Mouse (Mus musculus): ENCODE data around the gene Mif. TPM values are rescaled to one million over a fixed set of nuclear protein-coding genes. Genes with fewer than 3 reads are reported as not detected.
A peak's percentile ranks its signal among the peaks of the same experiment; 100 is the strongest.

The Mif gene
- polyA plus RNA-seq, 1 experiment: 614 TPM

- no peak overlapping the region for H3K27ac ChIP-seq (ENCODE audit: insufficient read depth, low read length)
- no peak overlapping the region for H3K4me3 ChIP-seq (ENCODE audit: insufficient read depth, low read length)
- no peaks in the 10 kb centered on the region for H3K4me1 ChIP-seq (ENCODE audit: control insufficient read depth, insufficient read depth, low read length)
- TF ChIP-seq POLR2A (IDR thresholded peaks at IDR 0.05; ENCODE audit: low read depth, low read length) (no peak), CTCF (IDR thresholded peaks at IDR 0.05; ENCODE audit: borderline replicate concordance, insufficient read depth, low read length) (no peak)
These were observed 20.9 kb downstream of the Mif start for GRCm38 (mm10) chr10:75839092-75839491.

GRCm38 (mm10) chr10:75837248-75837759 lies 22.7 kb downstream of the Mif start, which contains the start of gene Gstt2:
Gene Gstt2 (minus strand): TSS chr10:75837424.
- H3K27ac ChIP-seq (ENCODE audit: insufficient read depth, low read length): peak within 1 kb of the TSS; percentile 51
- no peaks in the 10 kb centered on the region for H3K4me1 ChIP-seq (ENCODE audit: control insufficient read depth, insufficient read depth, low read length)
- TF ChIP-seq POLR2A (IDR thresholded peaks at IDR 0.05; ENCODE audit: low read depth, low read length) (peak; percentile 59), CTCF (IDR thresholded peaks at IDR 0.05; ENCODE audit: borderline replicate concordance, insufficient read depth, low read length) (0 out of 2 replicates have a peak, but pooled peaks have one; percentile 7)
- H3K4me3 ChIP-seq (ENCODE audit: insufficient read depth, low read length): peak within 1 kb of the TSS; percentile 37

DNA sequence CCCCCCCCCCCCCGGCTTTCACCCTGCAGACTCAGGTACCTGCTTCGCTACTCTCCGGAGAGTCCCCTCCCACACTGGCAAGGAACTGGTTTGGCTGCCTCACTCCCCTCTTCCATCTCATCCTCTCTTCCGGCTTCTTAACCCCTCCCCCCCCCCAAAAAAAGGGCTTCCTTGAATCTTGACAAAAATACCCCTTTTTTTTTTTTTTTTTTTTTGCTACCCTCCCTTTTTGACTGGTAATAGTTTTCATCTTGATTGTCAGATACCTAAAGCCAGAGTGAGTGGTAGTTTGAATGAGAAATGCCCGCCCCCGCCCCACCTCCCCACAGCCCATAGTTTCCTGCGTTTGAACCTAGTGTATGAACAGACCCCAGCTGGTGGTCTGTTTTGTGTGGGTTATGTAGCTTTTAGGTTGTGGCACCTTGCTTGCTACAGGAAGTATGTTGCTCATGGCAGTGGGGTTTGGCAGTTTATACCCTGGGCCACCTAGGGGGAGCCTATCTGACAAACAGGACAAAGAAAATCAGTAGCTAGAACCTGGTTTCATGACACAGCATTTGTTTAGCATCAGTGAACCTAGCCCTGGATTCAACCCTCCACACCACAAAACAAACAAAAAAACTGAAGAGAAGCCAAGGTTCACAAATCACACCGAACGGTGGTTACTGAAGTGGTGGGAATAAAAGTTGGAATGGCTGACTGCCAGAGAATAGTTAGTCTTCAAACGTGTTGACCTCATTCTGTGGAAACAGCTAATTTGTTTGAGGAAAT lies 24.1 kb downstream of the Mif start:
- TF ChIP-seq POLR2A (IDR thresholded peaks at IDR 0.05; ENCODE audit: low read depth, low read length) (no peak), CTCF (IDR thresholded peaks at IDR 0.05; ENCODE audit: borderline replicate concordance, insufficient read depth, low read length) (no peak)
- no peaks in the 10 kb centered on the region for H3K4me1 ChIP-seq (ENCODE audit: control insufficient read depth, insufficient read depth, low read length)
- H3K4me3 ChIP-seq (ENCODE audit: insufficient read depth, low read length): no peak overlapping the region
- H3K27ac ChIP-seq (ENCODE audit: insufficient read depth, low read length): no peak overlapping the region

GRCm38 (mm10) chr10:75835307-75835706 lies 24.7 kb downstream of the Mif start:
- Histone ChIP-seq H3K27ac (ENCODE audit: insufficient read depth, low read length) (no peak overlapping the region), H3K4me3 (ENCODE audit: insufficient read depth, low read length) (no peak overlapping the region), H3K4me1 (ENCODE audit: control insufficient read depth, insufficient read depth, low read length) (no peaks in the 10 kb centered on the region)
- peak; percentile 40; the same call in 1 of the 2 replicates for TF ChIP-seq POLR2A (IDR thresholded peaks at IDR 0.05; ENCODE audit: low read depth, low read length)
- no peak for TF ChIP-seq CTCF (IDR thresholded peaks at IDR 0.05; ENCODE audit: borderline replicate concordance, insufficient read depth, low read length)

DNA sequence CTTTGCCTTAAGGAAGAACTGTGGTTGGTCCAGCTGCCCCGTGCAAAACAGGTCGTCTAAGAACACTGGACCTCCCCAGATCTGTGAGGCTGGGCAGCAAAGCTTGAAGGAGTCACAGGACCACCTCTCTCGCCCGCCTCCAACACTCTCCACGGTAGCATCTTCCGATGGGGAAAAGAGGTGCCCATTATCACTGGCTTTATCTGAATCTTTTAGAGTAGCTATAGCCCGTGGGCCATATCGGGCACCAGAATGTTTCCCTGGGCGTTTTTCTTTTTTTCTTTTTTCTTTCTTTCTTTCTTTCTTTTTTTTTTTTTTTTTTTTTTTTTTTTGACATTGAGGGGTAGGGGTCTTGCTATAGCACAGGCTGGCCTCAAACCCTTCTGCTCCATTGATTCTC lies 25.3 kb downstream of the Mif start:
- H3K4me1 ChIP-seq (ENCODE audit: control insufficient read depth, insufficient read depth, low read length): no peaks in the 10 kb centered on the region
- H3K27ac ChIP-seq (ENCODE audit: insufficient read depth, low read length): no peak overlapping the region
- TF ChIP-seq POLR2A (IDR thresholded peaks at IDR 0.05; ENCODE audit: low read depth, low read length) (no peak), CTCF (IDR thresholded peaks at IDR 0.05; ENCODE audit: borderline replicate concordance, insufficient read depth, low read length) (no peak)
- 0 out of 2 replicates have a peak overlapping the region, but pooled peaks have one; percentile 2 for H3K4me3 ChIP-seq (ENCODE audit: insufficient read depth, low read length)

DNA sequence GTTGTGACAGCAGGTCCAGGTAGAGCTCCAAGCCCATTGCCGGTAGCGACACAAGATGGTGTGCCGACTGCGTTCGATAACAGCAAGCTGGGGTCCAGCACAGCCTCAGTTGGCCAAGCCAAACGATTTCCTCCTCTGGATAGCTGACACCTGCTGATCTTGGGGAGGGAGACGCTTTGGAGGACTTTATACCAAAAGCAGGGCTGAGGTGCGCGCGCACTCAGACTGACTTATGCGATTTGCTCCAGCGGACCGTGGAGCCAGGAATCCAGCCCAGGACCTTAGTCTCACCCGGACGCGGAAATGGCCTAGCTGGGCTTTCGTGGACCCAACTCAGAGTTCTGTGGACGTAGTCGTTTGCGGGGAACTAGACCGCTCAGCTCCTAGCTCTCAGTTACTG lies 25.8 kb downstream of the Mif start:
- Histone ChIP-seq H3K27ac (ENCODE audit: insufficient read depth, low read length) (no peak overlapping the region), H3K4me3 (ENCODE audit: insufficient read depth, low read length) (peak overlapping the region; percentile 2; the same call in 1 of the 2 replicates), H3K4me1 (ENCODE audit: control insufficient read depth, insufficient read depth, low read length) (no peaks in the 10 kb centered on the region)
- TF ChIP-seq POLR2A (IDR thresholded peaks at IDR 0.05; ENCODE audit: low read depth, low read length) (peak; percentile 36; the same call in 1 of the 2 replicates), CTCF (IDR thresholded peaks at IDR 0.05; ENCODE audit: borderline replicate concordance, insufficient read depth, low read length) (no peak)

DNA sequence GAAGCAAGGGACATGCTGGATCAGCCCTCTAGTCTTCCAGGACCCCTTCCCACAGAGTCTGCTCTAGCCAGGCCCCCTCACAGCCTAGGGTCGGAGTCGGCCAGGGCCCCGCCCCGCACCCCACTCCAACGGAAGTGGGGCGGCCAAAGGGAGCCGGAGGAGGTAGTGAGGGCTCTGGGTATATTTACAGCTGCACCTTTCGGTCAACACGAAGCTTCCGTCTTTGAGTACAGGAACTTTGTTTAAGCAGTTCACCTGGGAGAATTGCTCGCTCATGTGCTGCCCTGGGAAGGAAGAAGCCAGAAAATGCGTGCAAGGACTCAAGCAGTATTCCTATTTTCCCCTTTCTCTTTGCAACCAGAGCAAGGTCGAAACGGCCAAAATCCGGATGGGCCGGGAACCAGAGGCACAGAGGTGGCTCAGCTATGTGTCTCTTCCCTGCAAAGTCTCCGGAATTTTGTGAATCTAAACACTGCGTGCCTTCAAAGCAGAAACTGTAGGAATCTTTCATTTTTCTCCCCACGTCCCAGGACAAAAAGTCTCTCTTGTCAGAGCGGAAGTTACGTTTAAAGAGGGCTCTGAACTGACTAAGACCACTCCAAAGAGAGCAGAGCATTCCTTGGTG lies 26.5 kb downstream of the Mif start:
- H3K4me3 ChIP-seq (ENCODE audit: insufficient read depth, low read length): no peak overlapping the region
- peaks cover 2% of the 10 kb centered on the region; the same call in 1 of the 2 replicates for H3K4me1 ChIP-seq (ENCODE audit: control insufficient read depth, insufficient read depth, low read length)
- TF ChIP-seq CTCF (IDR thresholded peaks at IDR 0.05; ENCODE audit: borderline replicate concordance, insufficient read depth, low read length) (no peak), POLR2A (IDR thresholded peaks at IDR 0.05; ENCODE audit: low read depth, low read length) (no peak)
- H3K27ac ChIP-seq (ENCODE audit: insufficient read depth, low read length): no peak overlapping the region

DNA sequence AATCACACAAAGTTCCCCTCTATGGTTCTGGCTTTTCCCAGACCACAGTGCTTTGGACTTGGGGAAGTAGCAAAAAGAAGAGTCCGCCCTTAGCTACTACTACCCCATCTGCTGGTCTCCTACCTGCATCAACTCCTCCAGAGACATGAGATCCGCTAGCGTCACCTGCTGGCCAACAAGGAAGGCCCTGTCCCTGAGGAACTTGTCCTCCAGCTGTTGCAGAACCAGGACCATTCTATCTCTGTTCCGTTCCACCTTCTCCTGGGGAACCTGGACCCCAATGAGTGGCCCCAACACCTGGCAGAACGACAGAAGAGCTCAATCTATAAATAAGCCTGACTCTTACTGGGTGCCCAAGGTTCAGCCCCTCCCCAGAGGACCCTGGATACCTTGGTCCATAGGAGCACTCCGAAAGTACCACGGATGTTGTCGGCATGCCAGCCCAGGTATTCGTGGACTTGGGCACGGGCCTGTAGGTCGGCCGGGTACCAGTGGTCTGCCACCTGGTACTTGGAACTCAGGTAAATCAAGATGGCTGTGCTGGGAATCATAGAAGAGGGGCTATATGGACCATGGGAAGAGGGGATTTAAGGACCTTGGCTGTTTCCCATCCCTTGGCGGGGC lies 27.7 kb downstream of the Mif start:
- TF ChIP-seq POLR2A (IDR thresholded peaks at IDR 0.05; ENCODE audit: low read depth, low read length) (no peak), CTCF (IDR thresholded peaks at IDR 0.05; ENCODE audit: borderline replicate concordance, insufficient read depth, low read length) (peak; percentile 83; the same call in 1 of the 2 replicates)
- Histone ChIP-seq H3K4me3 (ENCODE audit: insufficient read depth, low read length) (no peak overlapping the region), H3K27ac (ENCODE audit: insufficient read depth, low read length) (no peak overlapping the region), H3K4me1 (ENCODE audit: control insufficient read depth, insufficient read depth, low read length) (peaks cover 6% of the 10 kb centered on the region; the same call in 1 of the 2 replicates)

GRCm38 (mm10) chr10:75830275-75830670 lies 29.8 kb downstream of the Mif start:
- no peak for TF ChIP-seq POLR2A (IDR thresholded peaks at IDR 0.05; ENCODE audit: low read depth, low read length)
- TF ChIP-seq CTCF (IDR thresholded peaks at IDR 0.05; ENCODE audit: borderline replicate concordance, insufficient read depth, low read length): no peak
- no peak overlapping the region for H3K27ac ChIP-seq (ENCODE audit: insufficient read depth, low read length)
- no peak overlapping the region for H3K4me3 ChIP-seq (ENCODE audit: insufficient read depth, low read length)
- peaks cover 8% of the 10 kb centered on the region; the same call in 1 of the 2 replicates for H3K4me1 ChIP-seq (ENCODE audit: control insufficient read depth, insufficient read depth, low read length)

Measured in embryonic fibroblast, embryonic 13.5 days (primary cell).